Mouse (Mus musculus) left cerebral cortex, postnatal 25 days (tissue): ENCODE measurements at regions not wholly inside any gene's neighbourhood (a gene's known extent, or its start where the extent isn't known, plus 50 kb on each side); places are given as distances from the start of the nearest gene placed in this dataset.
"Not testable (repeated sequence)": the region's sequence is repeated elsewhere in the genome, so short reads cannot be mapped to it uniquely, and the experiment has no call there.

Experiments used
- DNase-seq, 2 experiments: peaks; one replicate each; pipeline ENCODE4 v3.0.0; 2022; ENCODE audit warnings: low spot score in 2 of 2, mixed read lengths in 1 of 2
- intact Hi-C: fragments of 180-260 bp; cut with DNase I; formaldehyde crosslinking; loops from one replicate; pipeline ENCODE4 v1.15.1; 2025

DNA sequence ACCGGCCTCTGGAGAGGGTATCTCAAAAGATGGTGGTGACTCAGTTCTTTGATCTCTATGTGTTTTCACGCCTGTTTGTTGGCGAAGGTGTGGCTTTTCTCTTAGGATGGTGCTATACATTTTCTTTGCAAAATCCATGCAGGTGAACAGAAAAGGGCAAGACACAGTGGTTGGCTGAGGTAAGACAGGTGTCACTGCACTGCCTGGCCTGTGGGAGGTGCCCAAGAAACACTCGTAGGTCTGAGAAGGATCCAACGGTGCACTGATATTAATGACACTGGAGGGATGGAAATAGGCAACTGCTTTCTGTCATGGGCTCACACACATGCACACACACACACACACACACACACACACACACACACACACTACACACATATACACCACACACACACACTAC, 283.1 kb downstream of the Vrk1 start:
- intact Hi-C loops: no loop called here
- no peak for DNase-seq

- intact Hi-C loops: no loop called here
- DNase-seq: no peak
Observed at GRCm38 (mm10) chr12:106295596-106295995, 285.6 kb downstream of the Vrk1 start.

DNA sequence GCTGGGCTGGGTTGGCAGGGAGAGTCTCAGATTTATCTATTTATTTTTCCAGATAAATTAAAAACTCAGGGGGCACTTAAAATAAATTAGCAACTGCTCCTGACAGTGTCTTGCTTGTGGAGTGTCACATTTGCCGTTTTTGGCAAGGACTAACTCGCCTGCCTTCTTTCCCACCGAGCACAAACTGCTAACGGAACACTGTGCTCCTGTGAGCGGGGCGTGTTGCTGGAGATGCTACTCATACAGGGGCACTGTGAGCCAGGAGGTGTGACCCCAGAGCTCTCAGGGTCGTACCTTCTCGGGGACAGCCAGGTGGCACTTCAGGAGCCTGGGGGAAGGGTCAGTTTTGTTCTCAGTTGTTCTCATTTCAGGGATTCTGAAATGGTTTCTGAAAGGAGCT, 292.6 kb downstream of the Vrk1 start:
- DNase-seq: peak; percentile 36 to 39
- intact Hi-C loops: loop anchor here (5.0 to 10.0 kb wide), 3 partner anchors 75 to 1702 kb away; partner anchors contain the start of gene Bcl11b

- intact Hi-C loops: loop anchor here (10.0 kb wide), 2 partner anchors 166 to 1696 kb away; partner anchors contain the start of gene Bcl11b
- no peak for DNase-seq
Observed at GRCm38 (mm10) chr12:106308291-106308955, 298.4 kb downstream of the Vrk1 start.

GRCm38 (mm10) chr12:106308956-106309610, 299.1 kb downstream of the Vrk1 start:
- DNase-seq: no peak
- intact Hi-C loops: loop anchor here (10.0 kb wide), 2 partner anchors 166 to 1696 kb away; partner anchors contain the start of gene Bcl11b

DNA sequence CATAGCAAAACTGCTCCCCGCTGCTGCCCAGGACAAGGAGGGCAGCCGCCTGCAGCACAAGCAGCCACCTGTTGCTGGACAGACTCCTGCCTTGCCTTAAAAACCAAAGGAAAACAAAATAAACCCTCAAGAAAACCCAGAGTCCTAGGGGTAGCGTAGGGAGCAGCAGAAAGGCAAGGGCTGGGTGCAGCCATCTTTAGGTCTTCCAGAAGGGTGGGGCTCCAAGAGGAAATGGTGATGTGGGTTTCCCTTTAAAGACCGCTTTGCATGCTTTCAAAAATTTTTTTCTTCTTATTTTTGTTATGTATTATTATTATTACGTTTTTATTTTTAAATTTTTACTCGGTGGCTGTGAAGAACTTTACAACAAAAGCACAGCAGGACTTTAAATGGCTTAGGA, 300.1 kb downstream of the Vrk1 start:
- no peak for DNase-seq
- intact Hi-C loops: no loop called here

DNA sequence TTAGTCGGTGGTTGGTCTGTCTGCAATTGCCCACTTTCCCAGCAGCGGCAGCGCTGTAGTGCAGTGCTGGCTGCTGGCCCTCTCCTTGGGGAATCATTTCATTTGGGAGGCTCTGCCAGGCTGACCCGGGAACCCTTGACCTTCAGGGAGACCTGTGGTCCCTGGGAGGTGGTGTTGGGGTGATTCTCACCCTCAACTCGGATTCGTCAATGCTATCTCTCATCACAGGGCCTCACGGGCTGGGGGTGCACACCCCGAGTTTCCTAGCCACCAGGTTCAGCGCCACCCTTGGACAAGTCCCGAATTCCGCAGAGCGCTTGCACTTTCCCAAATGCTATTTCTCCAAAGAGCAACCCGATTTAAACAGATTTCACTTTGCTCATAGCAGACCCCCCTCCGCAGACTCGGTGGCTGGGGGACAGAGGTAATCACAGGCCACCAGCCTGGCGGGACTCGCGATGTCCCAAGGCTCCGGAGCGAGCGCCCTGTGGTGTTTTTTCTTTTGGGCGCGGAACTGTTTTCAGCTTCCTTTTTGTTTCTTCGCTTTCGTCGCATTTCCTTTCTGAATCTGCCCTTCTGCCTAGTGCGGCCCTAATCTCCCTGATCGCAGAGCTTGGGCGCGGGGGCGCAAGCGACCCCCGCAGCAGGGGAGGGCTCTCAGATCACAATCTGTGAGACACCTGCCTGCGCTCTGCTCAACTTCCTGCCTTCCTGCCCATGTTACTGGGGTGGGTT, 300.7 kb downstream of the Vrk1 start:
- DNase-seq: peak in 1 of 2 experiments; percentile 32
- intact Hi-C loops: no loop called here

- intact Hi-C loops: no loop called here
- DNase-seq: no peak
Observed at GRCm38 (mm10) chr12:106311320-106311825, 301.3 kb downstream of the Vrk1 start.

- no peak for DNase-seq
- intact Hi-C loops: no loop called here
Observed at GRCm38 (mm10) chr12:106311831-106312600, 302.0 kb downstream of the Vrk1 start.

DNA sequence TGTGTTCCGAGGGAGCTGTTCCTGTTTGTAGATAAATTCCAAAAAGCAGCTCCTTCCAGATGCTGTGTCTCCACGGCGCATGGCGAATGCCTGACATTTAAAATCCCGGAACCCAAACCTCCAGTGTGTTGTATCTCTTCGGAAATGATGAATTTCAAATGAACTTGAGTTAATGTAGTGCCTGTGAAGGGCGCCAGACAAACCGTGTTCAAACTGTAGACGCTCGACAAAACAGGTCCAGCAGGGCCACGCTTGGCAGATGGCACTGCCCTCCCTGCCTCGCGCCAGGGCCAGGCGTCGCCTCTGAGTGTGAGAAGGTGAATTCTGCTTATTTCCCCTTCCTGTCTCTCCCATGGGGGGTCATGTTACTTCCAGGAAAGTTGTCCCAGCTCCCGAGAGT, 307.7 kb downstream of the Vrk1 start:
- DNase-seq: peak in 1 of 2 experiments; percentile 28
- intact Hi-C loops: no loop called here

GRCm38 (mm10) chr12:106321511-106321910, 311.5 kb downstream of the Vrk1 start:
- intact Hi-C loops: no loop called here
- no peak for DNase-seq

GRCm38 (mm10) chr12:106326611-106327010, 316.6 kb downstream of the Vrk1 start:
- intact Hi-C loops: no loop called here
- no peak for DNase-seq

- no peak for DNase-seq
- intact Hi-C loops: no loop called here
Observed at GRCm38 (mm10) chr12:106327351-106327750, 317.3 kb downstream of the Vrk1 start.

DNA sequence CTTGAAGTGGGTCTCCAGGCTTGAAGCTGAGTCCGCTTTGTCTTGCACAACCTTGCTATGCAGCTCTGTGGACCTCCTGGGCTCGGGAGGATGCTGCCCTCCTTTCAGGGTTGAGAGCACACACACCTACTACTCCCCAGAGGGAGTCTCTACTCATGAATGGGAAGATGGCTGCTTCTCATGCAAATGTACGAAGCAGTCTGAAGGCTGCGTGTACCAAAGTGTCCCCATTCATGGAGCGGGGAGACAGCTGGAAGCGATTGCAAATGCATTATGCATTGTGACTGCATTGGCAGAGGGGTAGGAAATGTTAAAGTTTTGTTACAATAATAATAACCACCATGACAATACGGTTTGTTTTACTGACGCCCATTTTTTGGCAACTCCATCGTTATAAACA, 347.8 kb downstream of the Vrk1 start:
- intact Hi-C loops: no loop called here

DNA sequence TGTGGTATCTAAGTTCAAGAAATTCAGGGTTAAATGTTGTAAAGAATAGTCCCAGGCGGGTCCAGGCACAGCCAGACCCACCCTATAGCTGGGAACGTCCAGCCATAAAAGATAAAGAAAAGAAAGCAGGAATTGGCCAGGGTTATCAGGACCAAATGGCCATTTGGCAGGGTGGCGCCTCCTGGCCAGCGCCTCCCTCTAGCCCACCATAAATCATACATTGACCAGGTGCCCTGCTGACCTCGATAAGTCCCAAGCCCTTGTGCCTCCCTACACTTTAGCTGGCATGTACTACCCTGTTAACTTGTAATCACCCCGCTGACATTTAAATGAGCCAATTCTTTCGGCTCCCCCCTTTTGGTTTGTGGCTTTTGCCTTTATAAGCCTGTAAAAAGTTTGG, 351.6 kb downstream of the Vrk1 start:
- intact Hi-C loops, DNase-seq: not testable (repeated sequence)

More for the DNA sequence above, 347.8 kb downstream of the Vrk1 start:
- DNase-seq: peak in 1 of 2 experiments; percentile 28

- intact Hi-C loops: loop anchor here (2.0 to 5.0 kb wide), 2 partner anchors 73 to 104 kb away; no protein-coding TSS in a partner anchor
- peak; percentile 18 to 34 for DNase-seq
Observed at GRCm38 (mm10) chr12:106374840-106375375, 364.9 kb downstream of the Vrk1 start.

- intact Hi-C loops: loop anchor here (2.0 to 5.0 kb wide), 2 partner anchors 74 to 103 kb away; no protein-coding TSS in a partner anchor
- no peak for DNase-seq
Observed at GRCm38 (mm10) chr12:106375886-106376285, 365.9 kb downstream of the Vrk1 start.

- DNase-seq: no peak
- intact Hi-C loops: loop anchor here (5.0 kb wide), 1 partner anchor 74 kb away; no protein-coding TSS in a partner anchor
Observed at GRCm38 (mm10) chr12:106376783-106377182, 366.8 kb downstream of the Vrk1 start.

GRCm38 (mm10) chr12:106377281-106377680, 367.3 kb downstream of the Vrk1 start:
- intact Hi-C loops: loop anchor here (5.0 kb wide), 1 partner anchor 75 kb away; no protein-coding TSS in a partner anchor

More at GRCm38 (mm10) chr12:106377281-106377680, 367.3 kb downstream of the Vrk1 start:
- no peak for DNase-seq
